Mouse (Mus musculus) embryonic facial prominence, embryonic 15.5 days (tissue): ENCODE results near the gene Ppard. TPM values are rescaled to one million over a fixed set of nuclear protein-coding genes. Genes with fewer than 3 reads are reported as not detected.
A peak's percentile ranks its signal among the peaks of the same experiment; 100 is the strongest.

Source experiments
- ATAC-seq: fragments of 200-750 bp; cut with Nextera tagmentation; 2 replicates; pipeline ENCODE4 v1.8.0; 2017; ENCODE audit warnings: low read depth, moderate TSS enrichment; ENCODE audit not compliant: insufficient number of reproducible peaks, low FRiP score, low TSS enrichment
- H3K27ac ChIP-seq: fragments of 300-500 bp; sonication (generic); replicated peaks from 2 replicates; pipeline ENCODE4 v1.5.1; 2015; ENCODE audit warnings: mild to moderate bottlenecking, inconsistent platforms
- H3K27me3 ChIP-seq: fragments of 300-500 bp; sonication (generic); 2 replicates; pipeline ENCODE4 v1.6.1; 2015; ENCODE audit warnings: inconsistent platforms
- H3K36me3 ChIP-seq: fragments of 300-500 bp; sonication (generic); 2 replicates; pipeline ENCODE4 v1.6.1; 2015; ENCODE audit warnings: mild to moderate bottlenecking, inconsistent platforms
- H3K4me1 ChIP-seq: fragments of 300-500 bp; sonication (generic); 2 replicates; pipeline ENCODE4 v1.6.1; 2015; ENCODE audit warnings: inconsistent platforms
- H3K4me2 ChIP-seq: fragments of 300-500 bp; sonication (generic); replicated peaks from 2 replicates; pipeline ENCODE4 v1.6.1; 2015; ENCODE audit warnings: mild to moderate bottlenecking, inconsistent platforms
- H3K4me3 ChIP-seq: fragments of 300-500 bp; sonication (generic); replicated peaks from 2 replicates; pipeline ENCODE4 v1.5.1; 2015; ENCODE audit warnings: mild to moderate bottlenecking, inconsistent platforms
- H3K9ac ChIP-seq: fragments of 300-500 bp; sonication (generic); 2 replicates; pipeline ENCODE4 v1.6.1; 2015; ENCODE audit warnings: inconsistent platforms
- H3K9me3 ChIP-seq: fragments of 300-500 bp; sonication (generic); replicated peaks from 2 replicates; pipeline ENCODE4 v1.6.1; 2016; ENCODE audit warnings: inconsistent platforms
- WGBS: fragments of 180-500 bp; shearing (Covaris S2); methylation state at CpG from one replicate; pipeline ENCODE4 v1.1.7; 2015; 5-methylcytosine and 5-hydroxymethylcytosine counted together
- polyA plus RNA-seq: library from polyadenylated mRNA; unstranded; fragments of >200 nt; fragmentation: Nextera tagmentation; extraction: Ambion mirVana; gene quantifications from 2 replicates; pipeline ENCODE4 v1.2.1, GENCODE M21; 2015

Ppard gene
- polyA plus RNA-seq, 1 experiment from 2014 or later = 3.2 TPM

DNA sequence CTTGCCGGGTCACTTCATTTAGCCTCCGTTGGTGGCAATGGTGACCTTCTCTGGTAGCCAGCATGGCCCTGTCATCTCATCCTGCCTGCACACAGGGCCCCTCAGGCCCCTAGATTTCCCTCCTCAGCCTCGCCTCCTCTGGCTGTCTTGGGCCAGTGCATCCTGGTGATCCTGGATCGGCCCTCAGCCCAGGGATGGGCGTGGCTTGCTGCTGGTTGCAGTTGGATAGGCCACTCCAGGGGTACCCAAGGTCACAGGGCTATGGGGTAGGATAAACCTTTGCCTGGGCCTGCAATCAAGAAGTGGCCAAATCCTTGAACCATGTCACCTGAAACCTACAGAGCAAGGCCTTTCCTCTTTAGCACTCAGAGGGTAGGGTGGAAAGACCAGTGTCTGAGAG, 54.5 kb downstream of the Ppard start:
- Histone ChIP-seq H3K4me1 (peaks cover 10% of the 10 kb centered on the region; the same call in 1 of the 2 replicates), H3K27ac (no peak overlapping the region), H3K27me3 (no peaks in the 10 kb centered on the region), H3K9me3 (no peaks in the 10 kb centered on the region), H3K9ac (no peak overlapping the region), H3K4me3 (no peak overlapping the region), H3K4me2 (no peak overlapping the region), H3K36me3 (0 out of 2 replicates have a peak, but pooled peaks cover 11% of the 10 kb centered on the region)
- 0 out of 2 replicates have a peak, but pooled peaks have one; percentile 26 for ATAC-seq
- WGBS = 54% methylated on average over 5 of the region's 5 CpGs

DNA sequence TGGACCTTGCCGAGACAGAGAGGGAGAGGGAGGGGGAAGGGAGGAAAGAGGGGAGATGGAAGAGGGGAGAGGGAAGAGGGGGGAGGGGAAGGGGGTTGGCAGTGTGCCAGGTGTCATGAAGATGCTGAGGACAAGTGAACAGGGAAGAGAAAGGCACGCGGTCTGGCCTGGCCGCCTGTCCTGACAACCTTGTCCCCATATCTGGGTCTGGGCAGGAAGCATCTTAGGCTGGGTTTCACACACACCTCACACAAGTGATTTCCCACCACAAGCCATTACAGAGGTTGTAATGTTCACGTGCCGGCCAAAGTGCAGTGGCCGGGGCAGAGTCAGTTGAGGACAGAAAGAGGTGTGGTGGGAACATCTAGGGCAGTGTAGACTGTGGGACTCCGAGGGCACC, 55.1 kb downstream of the Ppard start:
- Histone ChIP-seq H3K9me3 (no peaks in the 10 kb centered on the region), H3K27ac (no peak overlapping the region), H3K9ac (no peak overlapping the region), H3K36me3 (peaks cover 14% of the 10 kb centered on the region; the same call in 1 of the 2 replicates), H3K4me2 (no peak overlapping the region), H3K4me3 (no peak overlapping the region), H3K4me1 (peaks cover 10% of the 10 kb centered on the region; the same call in 1 of the 2 replicates), H3K27me3 (no peaks in the 10 kb centered on the region)
- 64% methylated on average over 8 of the region's 8 CpGs for WGBS
- no peak for ATAC-seq

DNA sequence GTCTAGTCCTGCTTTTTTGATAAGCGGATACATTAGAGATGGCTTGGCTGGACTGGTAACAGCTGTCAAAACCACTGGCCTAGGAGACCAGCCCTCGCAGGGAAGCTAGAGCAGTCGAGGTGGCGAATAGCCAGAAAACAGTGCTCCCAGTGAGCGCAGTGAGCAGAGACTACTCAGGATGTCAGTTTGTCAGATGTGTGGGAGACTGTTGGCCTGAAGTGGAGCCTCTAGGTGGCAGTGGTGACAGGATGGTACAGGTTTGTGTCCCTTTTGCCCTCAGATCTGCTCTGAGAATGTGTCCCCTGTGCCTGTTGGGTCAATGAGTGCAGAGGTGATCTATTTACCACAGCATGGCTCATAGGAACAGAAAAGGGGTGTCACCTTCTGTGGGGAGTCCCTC, 55.5 kb downstream of the Ppard start:
- no peak overlapping the region for H3K4me3 ChIP-seq
- no peak overlapping the region for H3K27ac ChIP-seq
- no peaks in the 10 kb centered on the region for H3K27me3 ChIP-seq
- 62% methylated on average over 5 of the region's 5 CpGs for WGBS
- H3K4me1 ChIP-seq = peaks cover 10% of the 10 kb centered on the region; the same call in 1 of the 2 replicates
- H3K9me3 ChIP-seq = no peaks in the 10 kb centered on the region
- no peak for ATAC-seq
- peaks cover 14% of the 10 kb centered on the region; the same call in 1 of the 2 replicates for H3K36me3 ChIP-seq
- H3K9ac ChIP-seq = no peak overlapping the region
- H3K4me2 ChIP-seq = no peak overlapping the region

DNA sequence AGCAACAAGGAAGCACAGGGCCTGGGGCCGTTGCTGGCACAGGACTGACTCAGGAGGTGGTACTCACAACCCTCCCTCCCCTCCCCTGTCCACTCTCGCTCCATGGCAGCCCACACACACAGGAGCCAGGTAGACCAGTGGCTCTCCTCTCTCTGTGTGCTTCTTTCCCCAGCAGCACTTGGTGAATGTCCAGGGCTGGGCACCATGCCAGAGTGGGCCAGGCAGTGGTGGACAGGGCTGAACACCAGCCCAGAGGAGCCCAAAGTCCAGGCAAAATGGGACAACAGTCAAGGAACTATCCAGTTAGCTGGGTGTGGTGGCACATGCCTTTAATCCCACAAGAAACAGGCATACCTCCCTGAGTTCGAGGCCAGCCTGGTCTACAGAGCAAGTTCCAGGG, 57.8 kb downstream of the Ppard start:
- WGBS = 77% methylated on average over 3 of the region's 3 CpGs
- Histone ChIP-seq H3K27ac (no peak overlapping the region), H3K27me3 (no peaks in the 10 kb centered on the region), H3K4me3 (no peak overlapping the region), H3K9ac (no peak overlapping the region), H3K4me1 (peaks cover 24% of the 10 kb centered on the region), H3K9me3 (no peaks in the 10 kb centered on the region), H3K4me2 (no peak overlapping the region), H3K36me3 (peaks cover 14% of the 10 kb centered on the region; the same call in 1 of the 2 replicates)
- no peak for ATAC-seq

- ATAC-seq = no peak
- Histone ChIP-seq H3K4me1 (peaks cover 25% of the 10 kb centered on the region), H3K9ac (no peak overlapping the region), H3K4me2 (no peak overlapping the region), H3K4me3 (no peak overlapping the region), H3K9me3 (no peaks in the 10 kb centered on the region), H3K36me3 (peaks cover 14% of the 10 kb centered on the region; the same call in 1 of the 2 replicates), H3K27ac (no peak overlapping the region), H3K27me3 (no peaks in the 10 kb centered on the region)
- 79% methylated on average over 11 of the region's 11 CpGs for WGBS
Measured at GRCm38 (mm10) chr17:28290671-28291070, 58.2 kb downstream of the Ppard start.

GRCm38 (mm10) chr17:28291346-28291745, 58.8 kb downstream of the Ppard start:
- H3K4me2 ChIP-seq = no peak overlapping the region
- H3K27me3 ChIP-seq = no peaks in the 10 kb centered on the region
- H3K4me3 ChIP-seq = no peak overlapping the region
- no peak overlapping the region for H3K9ac ChIP-seq
- 82% methylated on average over 7 of the region's 7 CpGs for WGBS
- H3K36me3 ChIP-seq = peaks cover 14% of the 10 kb centered on the region; the same call in 1 of the 2 replicates
- ATAC-seq = no peak
- no peak overlapping the region for H3K27ac ChIP-seq
- H3K4me1 ChIP-seq = peaks cover 18% of the 10 kb centered on the region
- no peaks in the 10 kb centered on the region for H3K9me3 ChIP-seq

DNA sequence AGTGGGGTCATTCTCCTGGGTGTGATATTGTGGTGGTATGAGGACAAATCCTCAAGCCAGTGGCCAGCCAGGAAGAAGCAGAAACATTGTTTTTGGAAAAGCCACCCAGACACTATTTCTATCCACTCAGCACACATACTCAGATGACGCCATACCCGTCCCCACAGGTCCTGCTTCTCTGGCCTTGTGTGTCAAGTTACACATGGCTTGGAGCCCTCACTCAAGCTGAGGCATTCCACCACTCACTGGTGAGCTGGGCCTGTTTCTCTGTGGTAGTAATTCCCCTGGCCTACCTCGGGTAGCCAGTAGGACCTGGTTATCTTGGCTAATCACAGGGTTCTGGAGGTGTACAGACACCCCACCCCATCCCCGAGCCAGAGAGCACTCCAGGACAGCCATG, 61.2 kb downstream of the Ppard start:
- H3K4me3 ChIP-seq = no peak overlapping the region
- no peaks in the 10 kb centered on the region for H3K27me3 ChIP-seq
- peak; percentile 37; the same call in 1 of the 2 replicates for ATAC-seq
- H3K4me1 ChIP-seq = peaks cover 17% of the 10 kb centered on the region; the same call in 1 of the 2 replicates
- no peak overlapping the region for H3K4me2 ChIP-seq
- peaks cover 24% of the 10 kb centered on the region for H3K36me3 ChIP-seq
- WGBS = 45% methylated on average over 4 of the region's 4 CpGs
- H3K9me3 ChIP-seq = no peaks in the 10 kb centered on the region
- H3K9ac ChIP-seq = no peak overlapping the region
- H3K27ac ChIP-seq = peak overlapping the region; percentile 28; the same call in 1 of the 2 replicates

DNA sequence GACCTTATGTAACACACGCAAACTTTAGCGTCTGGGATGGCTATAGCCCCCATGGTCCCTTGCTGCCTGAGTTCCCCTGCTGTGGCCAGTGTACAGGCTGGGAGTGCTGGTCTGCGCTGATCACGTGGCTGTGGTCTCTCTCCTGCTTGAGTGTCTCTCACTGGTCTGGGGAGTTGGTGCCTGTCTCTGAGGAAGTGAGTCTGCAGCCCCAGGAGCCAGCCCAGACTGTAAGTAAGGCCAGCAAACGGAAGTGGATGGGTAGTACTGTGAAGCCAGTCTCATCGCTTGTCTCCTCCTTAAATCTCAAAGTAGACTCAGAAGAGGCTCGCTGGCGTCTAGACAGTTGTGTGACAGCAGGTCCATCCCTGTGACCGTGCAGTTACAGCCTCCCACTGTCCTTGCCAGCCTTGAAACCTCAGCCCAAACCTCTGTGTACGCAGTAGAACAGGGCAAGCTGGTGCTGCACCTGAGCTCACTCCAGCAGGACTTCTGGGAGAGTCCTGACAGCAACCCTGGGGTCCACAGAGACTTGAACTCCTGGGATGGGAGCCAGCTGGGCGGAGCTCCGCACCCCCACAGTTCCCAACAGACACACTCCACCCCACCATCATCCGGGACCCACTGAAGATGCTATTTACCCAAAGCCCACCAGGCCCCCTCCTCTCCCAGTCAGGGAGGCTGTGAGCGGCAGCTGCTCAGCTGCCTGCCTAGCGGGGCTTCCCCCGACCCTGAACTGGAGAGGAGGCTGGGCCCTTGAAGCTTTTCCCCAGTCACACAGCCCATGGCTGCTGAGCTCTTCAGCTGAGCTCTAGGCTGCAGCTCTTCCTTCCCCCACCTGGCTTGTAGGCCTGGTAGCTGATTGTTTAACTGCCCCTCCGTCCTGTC, 62.2 kb downstream of the Ppard start:
- H3K4me3 ChIP-seq = no peak overlapping the region
- H3K4me2 ChIP-seq = no peak overlapping the region
- peak; percentile 26 for ATAC-seq
- no peaks in the 10 kb centered on the region for H3K9me3 ChIP-seq
- H3K4me1 ChIP-seq = peaks cover 21% of the 10 kb centered on the region; the same call in 1 of the 2 replicates
- H3K27me3 ChIP-seq = no peaks in the 10 kb centered on the region
- peaks cover 33% of the 10 kb centered on the region for H3K36me3 ChIP-seq
- H3K27ac ChIP-seq = 0 out of 2 replicates have a peak overlapping the region, but pooled peaks have one; percentile 34
- 66% methylated on average over 17 of the region's 17 CpGs for WGBS
- H3K9ac ChIP-seq = no peak overlapping the region

- no peak overlapping the region for H3K27ac ChIP-seq
- no peaks in the 10 kb centered on the region for H3K9me3 ChIP-seq
- H3K4me3 ChIP-seq = no peak overlapping the region
- no peak overlapping the region for H3K9ac ChIP-seq
- peaks cover 23% of the 10 kb centered on the region; the same call in 1 of the 2 replicates for H3K4me1 ChIP-seq
- peaks cover 30% of the 10 kb centered on the region for H3K36me3 ChIP-seq
- no peaks in the 10 kb centered on the region for H3K27me3 ChIP-seq
- no peak for ATAC-seq
- H3K4me2 ChIP-seq = no peak overlapping the region
- WGBS = 94% methylated on average over 17 of the region's 17 CpGs
Measured at GRCm38 (mm10) chr17:28298888-28299287, 66.4 kb downstream of the Ppard start.

- H3K4me1 ChIP-seq = peaks cover 14% of the 10 kb centered on the region; the same call in 1 of the 2 replicates
- H3K27ac ChIP-seq = no peak overlapping the region
- no peak overlapping the region for H3K4me2 ChIP-seq
- 42% methylated on average over 11 of the region's 11 CpGs for WGBS
- H3K9ac ChIP-seq = no peak overlapping the region
- ATAC-seq = no peak
- no peak overlapping the region for H3K4me3 ChIP-seq
- no peaks in the 10 kb centered on the region for H3K9me3 ChIP-seq
- H3K36me3 ChIP-seq = peaks cover 30% of the 10 kb centered on the region
- no peaks in the 10 kb centered on the region for H3K27me3 ChIP-seq
Measured at GRCm38 (mm10) chr17:28299669-28300320, 67.3 kb downstream of the Ppard start.

DNA sequence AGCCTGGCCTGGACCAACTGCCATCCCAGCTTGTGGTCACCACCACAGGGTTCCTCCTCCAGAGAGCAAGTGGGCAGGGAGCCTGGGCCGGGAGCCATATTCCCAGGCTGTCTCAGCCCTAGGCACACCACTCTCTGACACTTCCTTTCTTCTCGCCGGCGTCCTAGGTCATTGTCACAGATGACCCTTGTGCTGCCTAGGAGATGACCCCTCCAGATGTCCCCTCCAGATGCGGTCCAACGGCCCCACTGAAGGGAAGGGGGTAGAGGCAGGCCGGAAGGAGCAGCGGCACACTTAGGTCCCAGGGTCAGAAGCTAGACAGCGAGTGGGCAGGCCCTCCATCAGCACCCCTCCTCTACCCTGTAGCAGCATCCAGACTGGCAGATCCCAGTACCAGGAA, 67.8 kb downstream of the Ppard start:
- H3K4me3 ChIP-seq = no peak overlapping the region
- peaks cover 30% of the 10 kb centered on the region for H3K36me3 ChIP-seq
- H3K4me1 ChIP-seq = peaks cover 9% of the 10 kb centered on the region; the same call in 1 of the 2 replicates
- peak; percentile 25; the same call in 1 of the 2 replicates for ATAC-seq
- H3K9ac ChIP-seq = no peak overlapping the region
- 49% methylated on average over 9 of the region's 9 CpGs for WGBS
- H3K27me3 ChIP-seq = no peaks in the 10 kb centered on the region
- no peak overlapping the region for H3K27ac ChIP-seq
- H3K9me3 ChIP-seq = no peaks in the 10 kb centered on the region
- no peak overlapping the region for H3K4me2 ChIP-seq
